Mouse (Mus musculus) cerebellum, postnatal 10 days (tissue): Measurements from ENCODE around the gene Olfr1281.
"Not testable (repeated sequence)": the region's sequence is repeated elsewhere in the genome, so short reads cannot be mapped to it uniquely, and the experiment has no call there.

Source experiments
- DNase-seq, 2 experiments: peaks; one replicate each; pipeline ENCODE4 v3.0.0; 2021; ENCODE audit warnings: mixed read lengths in 2 of 2

Olfr1281 gene

DNA sequence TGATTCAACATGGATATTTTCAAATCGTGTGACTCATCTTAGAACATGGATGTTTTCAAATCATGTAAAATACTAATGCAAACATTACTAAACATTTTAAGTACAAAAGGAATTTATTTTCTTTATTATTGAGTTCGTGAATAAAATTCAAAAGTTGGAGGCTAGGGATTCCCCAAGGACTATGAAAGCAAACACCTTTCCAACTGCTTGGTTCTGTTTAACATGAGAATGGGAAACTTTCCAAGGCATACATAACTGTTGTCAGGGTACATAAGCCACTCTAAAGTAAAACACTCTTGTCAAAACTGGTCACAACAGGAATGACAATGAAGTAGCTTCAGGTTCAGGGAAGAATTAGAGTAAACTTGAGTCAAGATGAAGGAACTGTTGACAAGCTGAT is at the start of gene Olfr1281:
Olfr1281 (plus strand) TSS at position 301 of the 400 bp plus-strand sequence.
- DNase-seq: no peak

DNA sequence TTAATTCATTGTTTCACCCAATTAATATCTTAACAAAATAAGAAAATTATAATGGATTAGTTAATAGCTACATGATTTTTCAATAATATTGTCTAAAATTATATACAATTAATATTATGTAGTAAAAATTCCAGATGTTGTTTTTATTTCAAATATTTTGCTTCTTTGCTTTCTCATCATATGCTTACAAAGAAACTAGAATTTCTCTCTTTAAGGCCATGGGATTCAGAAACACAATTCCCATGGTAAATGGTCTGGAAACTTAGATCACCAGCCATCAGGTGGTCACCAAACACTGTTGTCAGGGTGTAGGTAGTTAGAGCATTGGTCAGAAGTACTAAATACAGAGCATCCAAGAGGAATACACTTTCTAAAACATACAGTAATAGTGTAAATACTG is 36.5 kb upstream of the Olfr1281 start, which contains the start of gene Olfr1278:
Olfr1278 (plus strand) TSS at position 301 of the 400 bp plus-strand sequence.
- no peak for DNase-seq

GRCm38 (mm10) chr2:111298541-111298940 is 27.8 kb upstream of the Olfr1281 start:
- no peak for DNase-seq

GRCm38 (mm10) chr2:111300374-111300773 is 25.9 kb upstream of the Olfr1281 start, which contains the start of gene Olfr1279:
Gene Olfr1279, plus strand, starts transcription at chr2:111300635.
- no peak for DNase-seq

DNA sequence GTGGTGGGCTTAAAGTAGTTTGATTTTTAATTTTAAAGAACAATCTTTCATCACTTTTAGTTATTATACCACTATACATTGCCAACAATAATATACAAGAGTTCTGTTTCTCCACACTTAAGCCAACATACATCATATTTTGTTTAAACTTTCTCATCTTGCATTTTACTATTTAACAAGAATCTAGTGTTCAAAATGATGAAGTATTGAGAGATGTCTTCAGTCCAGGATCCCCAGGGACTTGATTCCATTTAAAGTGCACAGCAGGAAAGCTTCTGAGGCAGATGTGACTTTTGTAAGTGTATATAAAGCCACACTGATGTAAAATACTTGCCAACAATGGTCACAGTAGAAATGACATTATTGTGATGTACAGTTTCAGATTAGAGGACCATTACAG is 12.6 kb upstream of the Olfr1281 start, which contains the start of gene Olfr1280:
Olfr1280 (plus strand) TSS at position 301 of the 400 bp plus-strand sequence.
- no peak for DNase-seq

DNA sequence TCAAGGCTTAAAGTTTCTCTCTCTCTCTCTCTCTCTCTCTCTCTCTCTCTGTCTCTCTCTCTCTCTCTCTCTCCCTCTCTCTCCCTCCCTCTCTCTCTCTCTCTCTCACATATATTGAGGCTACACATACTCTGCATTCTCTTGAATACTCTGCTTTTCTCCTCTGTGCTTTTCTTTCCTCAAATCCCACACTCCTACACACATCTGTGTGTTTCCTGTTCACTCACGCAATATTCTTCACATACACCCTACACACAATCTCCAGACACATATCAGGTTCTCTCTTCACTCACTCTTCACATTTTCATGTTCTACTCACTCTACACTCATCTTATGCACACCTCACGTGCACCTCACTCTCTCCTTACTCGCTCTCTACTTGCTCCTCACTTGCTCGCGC is 7.4 kb downstream of the Olfr1281 start:
- DNase-seq: not testable (repeated sequence)

DNA sequence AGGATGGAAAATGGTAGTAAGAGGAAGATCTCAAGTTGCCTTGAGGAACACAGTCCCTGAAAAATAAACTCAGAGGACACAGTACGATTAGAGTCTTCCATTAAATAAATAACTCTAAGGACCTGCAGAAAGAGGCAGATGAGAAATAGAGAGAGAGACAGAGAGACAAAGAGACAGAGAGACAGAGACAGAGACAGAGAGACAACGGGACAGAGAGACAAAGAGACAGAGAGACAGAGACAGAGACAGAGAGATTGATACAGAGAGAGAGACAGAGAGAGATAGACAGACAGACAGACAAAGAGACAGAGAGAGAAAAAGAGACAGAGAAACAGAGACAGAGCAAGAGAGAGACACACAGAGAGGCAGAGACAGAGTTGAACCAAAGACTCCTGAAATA is 9.7 kb downstream of the Olfr1281 start, which contains the start of gene Olfr1282:
Olfr1282 (minus strand) TSS at position 101 of the 400 bp plus-strand sequence.
- no peak for DNase-seq

GRCm38 (mm10) chr2:111366490-111366889 is 40.2 kb downstream of the Olfr1281 start, which contains the start of gene Olfr1283:
Gene Olfr1283, plus strand, starts transcription at chr2:111366790.
- DNase-seq: no peak

- no peak for DNase-seq
Measured at GRCm38 (mm10) chr2:111375222-111375621, 48.9 kb downstream of the Olfr1281 start, which contains the start of gene Olfr1284. Gene Olfr1284, plus strand, starts transcription at chr2:111375522.
